Mouse (Mus musculus) limb, embryonic 11.5 days (tissue): ENCODE results near the gene Col6a6. TPM values are rescaled to one million over a fixed set of nuclear protein-coding genes. Genes with fewer than 3 reads are reported as not detected.

Experiments
- ATAC-seq: fragments of 200-750 bp; cut with Nextera tagmentation; 2 replicates; pipeline ENCODE4 v1.8.0; 2017; ENCODE audit warnings: low read depth; ENCODE audit not compliant: insufficient number of reproducible peaks, low FRiP score, low TSS enrichment
- DNase-seq: peaks from one replicate; pipeline ENCODE4 v3.0.0-alpha.2; 2015; ENCODE audit warnings: low spot score
- H3K27ac ChIP-seq: fragments of 300-500 bp; sonication (generic); replicated peaks from 2 replicates; pipeline ENCODE4 v1.5.1; 2014; ENCODE audit warnings: low read depth, mild to moderate bottlenecking, low read length
- H3K27me3 ChIP-seq: fragments of 300-500 bp; sonication (generic); 2 replicates; pipeline ENCODE4 v1.6.1; 2014; ENCODE audit warnings: mild to moderate bottlenecking, low read length, mixed read lengths; ENCODE audit not compliant: control insufficient read depth, insufficient read depth
- H3K36me3 ChIP-seq: fragments of 300-500 bp; sonication (generic); 2 replicates; pipeline ENCODE4 v1.6.1; 2014; ENCODE audit warnings: mild to moderate bottlenecking, low read length, moderate library complexity, mixed read lengths; ENCODE audit not compliant: control insufficient read depth, insufficient read depth
- H3K4me1 ChIP-seq: fragments of 300-500 bp; sonication (generic); 2 replicates; pipeline ENCODE4 v1.6.1; 2014; ENCODE audit warnings: low read length, mixed read lengths; ENCODE audit not compliant: control insufficient read depth, insufficient read depth
- H3K4me2 ChIP-seq: fragments of 300-500 bp; sonication (generic); 2 replicates; pipeline ENCODE4 v1.6.1; 2014; ENCODE audit warnings: low read depth, mild to moderate bottlenecking, moderate library complexity; ENCODE audit not compliant: severe bottlenecking
- H3K4me3 ChIP-seq: fragments of 300-500 bp; sonication (generic); 2 replicates; pipeline ENCODE4 v1.5.1; 2014; ENCODE audit warnings: low read depth, low read length
- H3K9ac ChIP-seq: fragments of 300-500 bp; sonication (generic); 2 replicates; pipeline ENCODE4 v1.6.1; 2014; ENCODE audit warnings: mild to moderate bottlenecking, low read length
- H3K9me3 ChIP-seq: fragments of 300-500 bp; sonication (generic); 2 replicates; pipeline ENCODE4 v1.6.1; 2016; ENCODE audit warnings: low read length; ENCODE audit not compliant: control insufficient read depth
- WGBS: fragments of 180-500 bp; shearing (Covaris S2); extraction: QIAGEN DNeasy Blood & Tissue Kit; methylation state at CpG from one replicate; pipeline ENCODE4 v1.1.7; 2014; 5-methylcytosine and 5-hydroxymethylcytosine counted together
- polyA plus RNA-seq: library from polyadenylated mRNA; unstranded; fragments of >200 nt; fragmentation: Nextera tagmentation; extraction: Ambion mirVana; gene quantifications from 2 replicates; pipeline ENCODE4 v1.2.1, GENCODE M21; 2014

The Col6a6 gene
- polyA plus RNA-seq, 1 experiment from 2014 or later, result 0.23 TPM

GRCm38 (mm10) chr9:105754256-105754655, 73.7 kb downstream of the Col6a6 start:
- WGBS, result 55% methylated on average over 1 of the region's 1 CpGs
- no peak for DNase-seq
- Histone ChIP-seq H3K9me3 (no peaks in the 10 kb centered on the region), H3K4me1 (no peaks in the 10 kb centered on the region), H3K4me2 (no peak overlapping the region), H3K9ac (no peak overlapping the region), H3K27me3 (no peaks in the 10 kb centered on the region), H3K27ac (no peak overlapping the region), H3K4me3 (no peak overlapping the region), H3K36me3 (no peaks in the 10 kb centered on the region)
- no peak for ATAC-seq

DNA sequence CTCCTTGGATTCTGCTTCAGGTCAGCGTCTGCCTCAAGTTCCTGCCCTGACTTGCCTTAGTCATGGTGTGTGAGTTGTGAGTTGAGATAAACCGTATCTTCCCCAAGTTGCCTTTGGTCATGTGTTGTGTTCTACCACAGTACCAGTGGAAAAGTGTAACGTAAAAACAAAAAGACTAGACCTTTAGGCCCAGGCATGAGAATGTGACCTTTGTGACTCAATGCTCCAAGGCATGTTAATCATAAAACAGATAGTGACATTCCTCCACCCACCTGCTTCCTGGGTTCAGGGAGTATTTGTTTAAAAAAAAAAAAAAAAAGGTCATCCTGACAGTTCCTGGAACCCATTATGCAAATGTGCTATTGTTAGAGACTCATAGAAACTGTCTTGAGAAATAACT, 82.1 kb downstream of the Col6a6 start:
- no peak for ATAC-seq

DNA sequence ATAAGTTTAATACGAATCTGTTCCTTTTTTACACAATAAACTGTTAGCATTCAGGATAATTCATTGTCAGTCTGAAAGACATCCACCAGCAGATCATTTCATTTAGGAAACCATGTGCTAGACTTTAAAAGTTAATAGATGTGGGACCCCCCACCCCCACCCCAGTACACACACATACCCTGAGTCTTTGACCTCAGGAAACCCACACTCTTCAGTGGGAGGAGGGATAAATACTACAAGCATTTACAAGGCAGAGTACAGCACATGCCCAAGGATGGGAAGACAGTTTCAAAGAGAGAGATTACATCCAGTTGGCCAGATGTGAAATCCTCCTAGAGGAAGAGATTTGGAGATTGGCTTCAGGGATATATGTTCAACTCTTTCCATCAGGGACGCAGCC, 87.5 kb downstream of the Col6a6 start:
- 67% methylated on average over 2 of the region's 2 CpGs for WGBS
- H3K4me2 ChIP-seq, result no peak overlapping the region
- DNase-seq (no peak), ATAC-seq (peak; percentile 60; the same call in 1 of the 2 replicates)
- H3K4me3 ChIP-seq, result no peak overlapping the region
- H3K4me1 ChIP-seq, result no peaks in the 10 kb centered on the region
- H3K9me3 ChIP-seq, result no peaks in the 10 kb centered on the region
- H3K9ac ChIP-seq, result no peak overlapping the region
- no peaks in the 10 kb centered on the region for H3K27me3 ChIP-seq
- H3K27ac ChIP-seq, result no peak overlapping the region
- no peaks in the 10 kb centered on the region for H3K36me3 ChIP-seq

More for the DNA sequence above, 82.1 kb downstream of the Col6a6 start:
- Histone ChIP-seq H3K4me1 (no peaks in the 10 kb centered on the region), H3K4me3 (no peak overlapping the region), H3K9me3 (no peaks in the 10 kb centered on the region), H3K9ac (no peak overlapping the region), H3K4me2 (no peak overlapping the region), H3K27ac (no peak overlapping the region), H3K36me3 (no peaks in the 10 kb centered on the region), H3K27me3 (no peaks in the 10 kb centered on the region)
- 86% methylated on average over 3 of the region's 3 CpGs for WGBS
- DNase-seq, result no peak

DNA sequence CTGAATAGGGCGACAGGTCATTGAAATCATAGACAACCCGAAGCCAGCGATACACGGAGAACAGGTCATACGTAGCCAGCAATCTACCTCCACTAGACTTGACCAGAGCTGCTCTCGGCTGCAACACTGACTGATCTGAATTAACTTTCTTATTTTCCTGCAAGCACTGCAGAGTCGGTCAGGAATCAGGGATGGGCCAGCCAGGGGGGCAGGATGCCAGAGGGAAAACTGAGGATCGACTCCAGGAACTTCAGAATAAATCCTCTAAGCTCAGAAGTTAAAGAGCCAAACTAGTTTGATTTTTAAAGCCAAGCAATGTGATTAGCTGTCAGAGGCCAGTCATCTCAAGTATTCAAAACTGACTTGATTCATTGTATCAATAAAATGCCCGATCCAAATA, 88.5 kb downstream of the Col6a6 start:
- Histone ChIP-seq H3K9me3 (no peaks in the 10 kb centered on the region), H3K9ac (no peak overlapping the region), H3K27ac (no peak overlapping the region), H3K4me2 (no peak overlapping the region), H3K4me1 (no peaks in the 10 kb centered on the region), H3K27me3 (no peaks in the 10 kb centered on the region), H3K4me3 (no peak overlapping the region), H3K36me3 (no peaks in the 10 kb centered on the region)
- 88% methylated on average over 9 of the region's 9 CpGs for WGBS
- ATAC-seq, result no peak
- DNase-seq, result no peak

- 52% methylated on average over 8 of the region's 8 CpGs for WGBS
Observed at GRCm38 (mm10) chr9:105737448-105737847, 90.5 kb downstream of the Col6a6 start.

DNA sequence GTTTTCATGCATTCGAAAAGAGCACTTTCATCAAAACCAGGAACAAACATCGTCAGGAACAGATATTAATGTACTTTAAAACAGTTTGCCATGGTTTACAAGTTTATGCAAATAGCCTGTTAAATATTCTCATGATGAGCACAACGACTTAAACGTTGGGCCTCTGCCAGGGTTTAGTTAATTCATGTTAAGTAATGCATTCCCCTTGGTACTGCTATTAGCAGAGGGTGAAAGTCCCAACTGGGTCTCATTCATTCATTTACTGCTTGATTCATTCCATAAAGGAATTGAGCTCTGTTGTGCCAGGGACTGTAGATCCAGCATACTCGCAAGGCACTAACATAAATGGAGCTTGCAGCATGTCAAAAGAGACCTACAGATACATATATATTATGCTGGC, 92.8 kb downstream of the Col6a6 start:
- Histone ChIP-seq H3K9me3 (no peaks in the 10 kb centered on the region), H3K27ac (no peak overlapping the region), H3K27me3 (no peaks in the 10 kb centered on the region), H3K4me3 (no peak overlapping the region), H3K4me1 (no peaks in the 10 kb centered on the region), H3K36me3 (no peaks in the 10 kb centered on the region), H3K9ac (no peak overlapping the region), H3K4me2 (no peak overlapping the region)
- no peak for ATAC-seq
- DNase-seq, result no peak
- 88% methylated on average over 5 of the region's 5 CpGs for WGBS

More at GRCm38 (mm10) chr9:105737448-105737847, 90.5 kb downstream of the Col6a6 start:
- no peaks in the 10 kb centered on the region for H3K9me3 ChIP-seq
- ATAC-seq (no peak), DNase-seq (no peak)
- no peak overlapping the region for H3K4me2 ChIP-seq
- H3K27ac ChIP-seq, result no peak overlapping the region
- H3K9ac ChIP-seq, result no peak overlapping the region
- H3K4me3 ChIP-seq, result no peak overlapping the region
- no peaks in the 10 kb centered on the region for H3K27me3 ChIP-seq
- no peaks in the 10 kb centered on the region for H3K36me3 ChIP-seq
- H3K4me1 ChIP-seq, result no peaks in the 10 kb centered on the region

DNA sequence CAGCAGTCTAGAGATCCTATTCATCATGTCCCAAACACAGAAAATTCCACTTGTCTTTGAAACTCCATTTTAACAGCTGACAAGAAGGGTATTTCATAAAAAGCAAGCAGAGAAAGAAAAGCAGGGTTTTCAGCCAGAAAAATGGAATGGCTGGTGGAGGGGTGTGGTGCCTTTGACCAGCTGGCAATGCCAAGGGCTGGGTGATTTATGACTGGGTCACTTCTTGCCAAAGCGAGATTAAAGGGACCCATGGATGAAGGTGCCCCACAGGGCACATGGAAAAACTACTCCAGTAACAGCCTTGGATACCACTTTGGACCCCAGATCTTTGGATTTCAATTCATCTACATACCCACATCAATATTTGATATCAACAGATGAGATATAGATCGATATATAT, 93.3 kb downstream of the Col6a6 start:
- Histone ChIP-seq H3K27ac (no peak overlapping the region), H3K36me3 (no peaks in the 10 kb centered on the region), H3K4me1 (no peaks in the 10 kb centered on the region), H3K27me3 (no peaks in the 10 kb centered on the region), H3K9ac (no peak overlapping the region), H3K4me2 (no peak overlapping the region), H3K9me3 (no peaks in the 10 kb centered on the region), H3K4me3 (no peak overlapping the region)
- ATAC-seq, result no peak
- DNase-seq, result no peak
- 63% methylated on average over 2 of the region's 2 CpGs for WGBS

DNA sequence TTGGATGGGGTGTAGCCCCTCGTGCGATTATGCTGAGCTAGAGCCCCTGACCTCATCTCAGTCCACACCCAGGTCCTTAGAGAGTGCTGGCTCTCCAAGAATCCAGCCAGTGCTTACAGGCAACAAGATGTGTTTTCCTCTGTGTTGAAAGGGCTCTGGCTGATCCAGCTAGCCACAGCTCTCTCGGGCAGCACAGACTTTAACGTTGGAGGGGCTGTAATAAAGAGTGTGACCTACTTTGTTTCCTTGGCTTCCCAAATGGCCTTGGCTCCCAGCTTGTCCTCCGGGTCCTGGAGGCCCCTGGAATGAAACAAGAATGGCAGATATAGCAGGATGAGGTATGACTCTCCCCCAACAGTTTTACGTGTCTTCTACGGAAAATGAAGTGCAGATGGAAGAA, 96.0 kb downstream of the Col6a6 start:
- DNase-seq (no peak), ATAC-seq (no peak)
- Histone ChIP-seq H3K9me3 (no peaks in the 10 kb centered on the region), H3K4me1 (no peaks in the 10 kb centered on the region), H3K36me3 (no peaks in the 10 kb centered on the region), H3K4me3 (no peak overlapping the region), H3K9ac (no peak overlapping the region), H3K27ac (no peak overlapping the region), H3K4me2 (no peak overlapping the region), H3K27me3 (no peaks in the 10 kb centered on the region)
- WGBS, result 60% methylated on average over 7 of the region's 7 CpGs

DNA sequence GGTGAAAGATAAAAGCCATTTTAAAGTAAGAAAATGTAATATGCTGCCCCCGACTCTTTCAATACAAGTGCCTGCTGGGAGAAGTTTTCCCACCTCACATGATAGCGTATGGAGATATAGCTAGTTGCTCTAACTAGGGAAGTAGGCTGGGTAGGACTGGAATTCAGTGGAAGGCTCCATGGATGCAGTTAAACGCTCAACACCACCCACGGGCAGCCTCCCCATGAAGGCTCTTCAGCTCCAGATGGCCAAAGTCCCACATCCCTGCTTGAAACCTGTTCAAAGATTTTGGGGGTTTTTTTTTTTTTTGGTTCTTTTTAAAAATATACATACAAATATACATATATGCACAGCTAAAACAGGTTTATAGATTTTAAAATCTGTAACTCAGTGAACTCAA, 107.5 kb downstream of the Col6a6 start:
- H3K4me2 ChIP-seq, result no peak overlapping the region
- no peaks in the 10 kb centered on the region for H3K9me3 ChIP-seq
- DNase-seq (no peak), ATAC-seq (no peak)
- no peak overlapping the region for H3K4me3 ChIP-seq
- no peaks in the 10 kb centered on the region for H3K36me3 ChIP-seq
- H3K9ac ChIP-seq, result no peak overlapping the region
- H3K4me1 ChIP-seq, result no peaks in the 10 kb centered on the region
- H3K27ac ChIP-seq, result no peak overlapping the region
- no peaks in the 10 kb centered on the region for H3K27me3 ChIP-seq
- 80% methylated on average over 4 of the region's 4 CpGs for WGBS
